In the genomic region with DNA sequence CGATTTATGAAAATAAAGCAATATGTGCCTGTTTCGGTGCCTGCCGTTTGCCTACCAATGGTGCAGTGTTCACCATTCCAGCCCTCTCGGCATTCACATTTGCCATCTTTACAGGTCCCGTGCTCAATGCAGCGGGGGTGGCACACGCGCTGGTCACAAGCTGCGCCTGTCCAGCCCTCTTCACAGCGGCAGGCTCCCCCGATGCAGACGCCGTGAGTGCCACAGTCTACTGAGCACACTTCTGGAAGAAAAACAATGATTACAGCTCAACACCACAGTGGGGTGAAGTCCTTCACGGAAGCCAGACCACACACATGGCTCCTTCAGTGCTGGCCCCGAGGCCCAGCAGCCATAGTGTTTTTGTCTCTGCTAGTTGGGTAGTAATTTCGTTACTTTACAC, we compare ENCODE assay signal across 21 mouse cellular contexts.
DNase-seq lines count a peak whose midpoint lies in the region; ATAC-seq and TF ChIP-seq lines count a peak whose summit lies in the region.
"Had no signal": no experiment of that assay in that cellular context is flagged by ENCODE, and none has a peak within 500 bp of the region (broad histone marks: within the 10 kb centered on the region; RNA-seq: fewer than 3 reads in every experiment).

No protein-coding gene starts in this region.

- H3K27ac ChIP-seq in hindbrain, embryonic 13.5 days = peak overlapping the region; percentile 10; the same call in 1 of the 2 replicates
- no peak overlapping the region for H3K27ac ChIP-seq in hindbrain, embryonic 16.5 days (ENCODE audit: low read depth, low read length)
- no peak overlapping the region for H3K27ac ChIP-seq in kidney, embryonic 14.5 days (ENCODE audit: low read depth, low read length)
- H3K27ac ChIP-seq in kidney, postnatal 0 days = no peak overlapping the region
- H3K27ac ChIP-seq: forebrain, embryonic 10.5 days; forebrain, embryonic 13.5 days; hindbrain, embryonic 12.5 days; intestine, embryonic 15.5 days had no signal

- H3K9me3 ChIP-seq in hindbrain, embryonic 13.5 days = no peaks in the 10 kb centered on the region
- no peaks in the 10 kb centered on the region for H3K9me3 ChIP-seq in hindbrain, embryonic 16.5 days (ENCODE audit: control insufficient read depth, low read length)
- no peaks in the 10 kb centered on the region for H3K9me3 ChIP-seq in kidney, embryonic 14.5 days (ENCODE audit: control insufficient read depth, low read length)
- H3K9me3 ChIP-seq in kidney, postnatal 0 days (replicated peaks; ENCODE audit: low read length) = no peaks in the 10 kb centered on the region
- H3K9me3 ChIP-seq: forebrain, embryonic 10.5 days; forebrain, embryonic 13.5 days; hindbrain, embryonic 12.5 days; intestine, embryonic 15.5 days had no signal

- DNase-seq in kidney, adult 11 months = no peak
- no peak for DNase-seq in kidney, postnatal 0 days (ENCODE audit: low spot score)
- no peak for DNase-seq in kidney, postnatal 25 days
- DNase-seq: adrenal gland, adult 2 months; adrenal gland, postnatal 14 days; cerebellum, adult 11 months; cerebellum, adult 8-10 months; cerebellum, postnatal 14 days; gastrocnemius, postnatal 10 days; gastrocnemius, postnatal 36 days; heart, postnatal 36 days had no signal

- ATAC-seq in hindbrain, embryonic 13.5 days (ENCODE audit: low FRiP score) = no peak
- ATAC-seq in hindbrain, embryonic 16.5 days = no peak
- ATAC-seq in kidney, embryonic 14.5 days (ENCODE audit: low FRiP score, low TSS enrichment) = peak; percentile 78; the same call in 1 of the 2 replicates
- ATAC-seq in kidney, postnatal 0 days (replicated peaks; ENCODE audit: low FRiP score, low read depth) = peak; percentile 63
- ATAC-seq: CD4-positive, CD25-positive, alpha-beta regulatory T cell, adult 4 months; forebrain, embryonic 13.5 days; forebrain, embryonic 16.5 days; intestine, embryonic 15.5 days had no signal

- no peak overlapping the region for H3K9ac ChIP-seq in hindbrain, embryonic 13.5 days
- no peak overlapping the region for H3K9ac ChIP-seq in hindbrain, embryonic 16.5 days (ENCODE audit: low read depth, low read length)
- H3K9ac ChIP-seq in kidney, embryonic 14.5 days (ENCODE audit: low read depth, low read length) = no peak overlapping the region; the same call in 1 of the 2 replicates
- H3K9ac ChIP-seq in kidney, postnatal 0 days (ENCODE audit: low read depth, low read length) = no peak overlapping the region
- H3K9ac ChIP-seq: forebrain, embryonic 13.5 days; hindbrain, embryonic 12.5 days; intestine, embryonic 15.5 days had no signal

- no peak for TF ChIP-seq CTCF in kidney, postnatal 0 days (IDR thresholded peaks at IDR 0.05; ENCODE audit: low read depth)

- H3K4me1 ChIP-seq in hindbrain, embryonic 13.5 days (replicated peaks) = peaks cover 25% of the 10 kb centered on the region
- peaks cover 9% of the 10 kb centered on the region for H3K4me1 ChIP-seq in hindbrain, embryonic 16.5 days (ENCODE audit: control insufficient read depth, insufficient read depth, low read depth, low read length)
- peaks cover 3% of the 10 kb centered on the region; the same call in 1 of the 2 replicates for H3K4me1 ChIP-seq in kidney, embryonic 14.5 days (ENCODE audit: control insufficient read depth, insufficient read depth, low read length)
- no peaks in the 10 kb centered on the region for H3K4me1 ChIP-seq in kidney, postnatal 0 days (replicated peaks; ENCODE audit: insufficient read depth, low read length)
- H3K4me1 ChIP-seq: intestine, embryonic 15.5 days had no signal

- H3K27me3 ChIP-seq in hindbrain, embryonic 13.5 days = no peaks in the 10 kb centered on the region
- no peaks in the 10 kb centered on the region for H3K27me3 ChIP-seq in hindbrain, embryonic 16.5 days (replicated peaks; ENCODE audit: control insufficient read depth, insufficient read depth, low read length)
- H3K27me3 ChIP-seq in kidney, embryonic 14.5 days (ENCODE audit: control insufficient read depth, insufficient read depth, low read length) = no peaks in the 10 kb centered on the region
- no peaks in the 10 kb centered on the region for H3K27me3 ChIP-seq in kidney, postnatal 0 days (ENCODE audit: insufficient read depth, low read length)
- H3K27me3 ChIP-seq: forebrain, embryonic 13.5 days; hindbrain, embryonic 12.5 days; intestine, embryonic 15.5 days had no signal

- 63% methylated on average over 16 of the region's 16 CpGs for WGBS in hindbrain, embryonic 13.5 days
- 53% methylated on average over 16 of the region's 16 CpGs for WGBS in hindbrain, embryonic 16.5 days
- WGBS in kidney, embryonic 14.5 days = 40% methylated on average over 16 of the region's 16 CpGs
- WGBS in kidney, postnatal 0 days = 38% methylated on average over 16 of the region's 16 CpGs

- no peak overlapping the region for H3K4me3 ChIP-seq in hindbrain, embryonic 13.5 days
- no peak overlapping the region for H3K4me3 ChIP-seq in hindbrain, embryonic 16.5 days (ENCODE audit: low read length)
- no peak overlapping the region for H3K4me3 ChIP-seq in kidney, embryonic 14.5 days (ENCODE audit: low read length)
- no peak overlapping the region for H3K4me3 ChIP-seq in kidney, postnatal 0 days (replicated peaks; ENCODE audit: low read depth, low read length)
- H3K4me3 ChIP-seq: forebrain, embryonic 10.5 days; forebrain, embryonic 13.5 days; hindbrain, embryonic 12.5 days; intestine, embryonic 15.5 days had no signal

- no peaks in the 10 kb centered on the region for H3K36me3 ChIP-seq in hindbrain, embryonic 13.5 days
- H3K36me3 ChIP-seq in hindbrain, embryonic 16.5 days (ENCODE audit: control insufficient read depth, insufficient read depth, low read length) = no peaks in the 10 kb centered on the region
- no peaks in the 10 kb centered on the region for H3K36me3 ChIP-seq in kidney, embryonic 14.5 days (ENCODE audit: control insufficient read depth, insufficient read depth, low read length)
- no peaks in the 10 kb centered on the region for H3K36me3 ChIP-seq in kidney, postnatal 0 days (ENCODE audit: insufficient read depth, low read length)
- H3K36me3 ChIP-seq: forebrain, embryonic 10.5 days; hindbrain, embryonic 12.5 days; intestine, embryonic 15.5 days had no signal

- no peak overlapping the region for H3K4me2 ChIP-seq in hindbrain, embryonic 13.5 days
- H3K4me2 ChIP-seq in hindbrain, embryonic 16.5 days (ENCODE audit: low read length) = no peak overlapping the region
- H3K4me2 ChIP-seq in kidney, embryonic 14.5 days (replicated peaks; ENCODE audit: low read depth, low read length) = no peak overlapping the region
- peak overlapping the region; percentile 15; the same call in 1 of the 2 replicates for H3K4me2 ChIP-seq in kidney, postnatal 0 days (ENCODE audit: low read length)
- H3K4me2 ChIP-seq: forebrain, embryonic 13.5 days; heart, embryonic 11.5 days; hindbrain, embryonic 12.5 days; intestine, embryonic 15.5 days had no signal

Comparison
In these comparisons a context has a peak if more than half of its experiments do, and no peak if none do; other contexts are left out.
1. ATAC-seq: peak in kidney, embryonic 14.5 days (single experiment) and kidney, postnatal 0 days (single experiment); none in hindbrain, embryonic 13.5 days (single experiment) and hindbrain, embryonic 16.5 days (single experiment).